Mouse (Mus musculus) brain, embryonic 14.5 days (tissue): ENCODE data around the gene Bola3.

Source experiments
- CTCF ChIP-seq: fragments of 200-500 bp; IDR thresholded peaks from 2 replicates; pipeline ENCODE4 v1.5.1; 2012; ENCODE audit warnings: inconsistent platforms, mild to moderate bottlenecking, moderate library complexity, borderline replicate concordance; ENCODE audit not compliant: insufficient read depth, insufficient read length; ENCODE audit errors: extremely low read depth
- POLR2A ChIP-seq: fragments of 200-500 bp; IDR thresholded peaks from 2 replicates; pipeline ENCODE4 v1.6.1; 2012; ENCODE audit warnings: mild to moderate bottlenecking, inconsistent platforms, borderline replicate concordance; ENCODE audit not compliant: poor library complexity, insufficient read depth, insufficient read length, severe bottlenecking; ENCODE audit errors: extremely low read depth

GRCm38 (mm10) chr6:83342957-83343356 is 6.0 kb upstream of the Bola3 start:
- TF ChIP-seq CTCF (no peak), POLR2A (no peak)
